Mouse (Mus musculus) kidney, embryonic 14.5 days (tissue): ENCODE measurements around the gene Psapl1. TPM values are rescaled to one million over a fixed set of nuclear protein-coding genes. Genes with fewer than 3 reads are reported as not detected.

ENCODE experiments used
- ATAC-seq: fragments of 200-750 bp; cut with Nextera tagmentation; 2 replicates; pipeline ENCODE4 v1.8.0; 2017; ENCODE audit warnings: moderate number of reproducible peaks, mild to moderate bottlenecking, moderate TSS enrichment, moderate library complexity; ENCODE audit not compliant: low FRiP score, low TSS enrichment
- H3K27ac ChIP-seq: fragments of 300-500 bp; sonication (generic); 2 replicates; pipeline ENCODE4 v1.5.1; 2014; ENCODE audit warnings: low read depth, mild to moderate bottlenecking, low read length, moderate library complexity, mixed read lengths
- H3K27me3 ChIP-seq: fragments of 300-500 bp; sonication (generic); 2 replicates; pipeline ENCODE4 v1.6.1; 2014; ENCODE audit warnings: mild to moderate bottlenecking, low read length; ENCODE audit not compliant: control insufficient read depth, insufficient read depth
- H3K36me3 ChIP-seq: fragments of 300-500 bp; sonication (generic); 2 replicates; pipeline ENCODE4 v1.6.1; 2014; ENCODE audit warnings: low read length, mixed read lengths; ENCODE audit not compliant: control insufficient read depth, insufficient read depth
- H3K4me1 ChIP-seq: fragments of 300-500 bp; sonication (generic); 2 replicates; pipeline ENCODE4 v1.6.1; 2014; ENCODE audit warnings: low read length, mixed read lengths; ENCODE audit not compliant: control insufficient read depth, insufficient read depth
- H3K4me2 ChIP-seq: fragments of 300-500 bp; sonication (generic); replicated peaks from 2 replicates; pipeline ENCODE4 v1.6.1; 2014; ENCODE audit warnings: low read depth, mild to moderate bottlenecking, low read length
- H3K4me3 ChIP-seq: fragments of 300-500 bp; sonication (generic); 2 replicates; pipeline ENCODE4 v1.5.1; 2014; ENCODE audit warnings: mild to moderate bottlenecking, low read length
- H3K9ac ChIP-seq: fragments of 300-500 bp; sonication (generic); 2 replicates; pipeline ENCODE4 v1.6.1; 2014; ENCODE audit warnings: low read depth, mild to moderate bottlenecking, low read length, moderate library complexity
- H3K9me3 ChIP-seq: fragments of 300-500 bp; sonication (generic); 2 replicates; pipeline ENCODE4 v1.6.1; 2016; ENCODE audit warnings: low read length; ENCODE audit not compliant: control insufficient read depth
- WGBS: fragments of 180-500 bp; shearing (Covaris S2); extraction: QIAGEN DNeasy Blood & Tissue Kit; methylation state at CpG from one replicate; pipeline ENCODE4 v1.1.7; 2014; 5-methylcytosine and 5-hydroxymethylcytosine counted together
- polyA plus RNA-seq: library from polyadenylated mRNA; unstranded; fragments of >200 nt; fragmentation: Nextera tagmentation; extraction: Ambion mirVana; gene quantifications from 2 replicates; pipeline ENCODE4 v1.2.1, GENCODE M21; 2014

The Psapl1 gene
- polyA plus RNA-seq, 1 experiment from 2014 or later: 0.11 TPM

DNA sequence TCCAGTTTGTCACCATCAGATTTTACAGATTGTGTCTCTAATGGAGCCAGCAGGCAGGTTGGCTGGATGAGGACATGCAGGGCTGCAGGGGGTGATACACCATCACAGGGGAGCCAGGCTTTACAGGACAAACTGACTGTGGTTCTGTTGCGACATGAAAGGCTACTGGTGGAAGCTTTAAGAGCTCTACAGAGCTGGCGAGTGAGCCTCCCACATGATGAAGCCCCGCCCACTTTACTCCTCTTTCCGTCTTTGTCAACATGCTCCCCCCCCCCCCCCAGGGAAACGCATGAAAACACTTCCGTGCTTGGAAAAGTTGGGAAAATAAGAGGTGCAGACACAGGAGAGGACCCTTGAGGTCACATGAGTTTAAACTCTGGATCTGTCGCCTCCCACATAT, 25.6 kb upstream of the Psapl1 start:
- no peak overlapping the region for H3K4me3 ChIP-seq
- H3K4me1 ChIP-seq: 0 out of 2 replicates have a peak, but pooled peaks cover 3% of the 10 kb centered on the region
- no peak for ATAC-seq
- H3K9me3 ChIP-seq: no peaks in the 10 kb centered on the region
- no peaks in the 10 kb centered on the region for H3K36me3 ChIP-seq
- no peak overlapping the region for H3K9ac ChIP-seq
- no peak overlapping the region for H3K4me2 ChIP-seq
- no peak overlapping the region for H3K27ac ChIP-seq
- WGBS: 21% methylated on average over 7 of the region's 7 CpGs
- H3K27me3 ChIP-seq: no peaks in the 10 kb centered on the region

DNA sequence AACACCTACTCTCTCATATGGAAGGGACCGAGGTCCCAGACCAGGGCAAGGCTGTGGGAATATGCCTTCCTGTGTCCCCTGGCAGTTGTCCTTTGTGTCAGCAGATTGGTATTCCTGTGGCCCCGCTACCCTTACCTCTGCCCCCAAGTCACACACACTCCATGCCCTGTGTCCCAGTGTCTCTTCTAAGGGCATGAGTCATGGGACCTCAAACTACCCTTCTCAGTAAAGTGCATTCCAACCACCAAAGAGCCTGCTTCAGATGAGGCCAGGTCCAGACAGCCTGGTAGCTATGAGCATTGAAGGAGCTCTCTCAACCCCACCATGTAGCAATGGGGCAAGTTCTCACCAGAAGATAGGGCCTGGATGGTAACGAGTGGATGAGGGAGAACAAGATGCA, 25.0 kb upstream of the Psapl1 start:
- Histone ChIP-seq H3K27ac (no peak overlapping the region), H3K36me3 (no peaks in the 10 kb centered on the region), H3K9ac (no peak overlapping the region), H3K9me3 (no peaks in the 10 kb centered on the region), H3K4me3 (no peak overlapping the region), H3K4me2 (no peak overlapping the region), H3K27me3 (no peaks in the 10 kb centered on the region), H3K4me1 (0 out of 2 replicates have a peak, but pooled peaks cover 3% of the 10 kb centered on the region)
- WGBS: 88% methylated on average over 3 of the region's 3 CpGs
- no peak for ATAC-seq

DNA sequence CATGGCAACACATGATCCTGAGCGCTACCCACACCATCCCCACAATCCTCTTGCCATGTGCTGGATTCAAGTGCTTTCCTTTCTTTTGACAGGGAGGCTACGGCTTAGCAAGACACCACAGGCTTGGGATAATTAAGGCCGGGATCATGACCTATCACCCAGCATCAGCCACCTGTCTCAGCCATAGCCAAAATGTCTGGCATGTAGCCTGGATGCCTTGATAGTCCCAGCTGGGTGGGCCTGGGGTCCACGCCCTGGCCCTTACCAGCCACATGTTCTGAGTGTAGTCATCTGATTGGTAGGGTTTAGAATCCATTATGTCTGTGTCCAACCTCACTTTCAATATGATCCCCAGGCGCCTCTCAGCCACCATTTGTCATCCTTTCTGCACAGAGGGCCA, 24.1 kb upstream of the Psapl1 start:
- Histone ChIP-seq H3K4me1 (0 out of 2 replicates have a peak, but pooled peaks cover 3% of the 10 kb centered on the region), H3K4me2 (no peak overlapping the region), H3K27ac (no peak overlapping the region), H3K9me3 (no peaks in the 10 kb centered on the region), H3K4me3 (no peak overlapping the region), H3K36me3 (no peaks in the 10 kb centered on the region), H3K9ac (no peak overlapping the region), H3K27me3 (no peaks in the 10 kb centered on the region)
- WGBS: 82% methylated on average over 5 of the region's 5 CpGs
- ATAC-seq: no peak

DNA sequence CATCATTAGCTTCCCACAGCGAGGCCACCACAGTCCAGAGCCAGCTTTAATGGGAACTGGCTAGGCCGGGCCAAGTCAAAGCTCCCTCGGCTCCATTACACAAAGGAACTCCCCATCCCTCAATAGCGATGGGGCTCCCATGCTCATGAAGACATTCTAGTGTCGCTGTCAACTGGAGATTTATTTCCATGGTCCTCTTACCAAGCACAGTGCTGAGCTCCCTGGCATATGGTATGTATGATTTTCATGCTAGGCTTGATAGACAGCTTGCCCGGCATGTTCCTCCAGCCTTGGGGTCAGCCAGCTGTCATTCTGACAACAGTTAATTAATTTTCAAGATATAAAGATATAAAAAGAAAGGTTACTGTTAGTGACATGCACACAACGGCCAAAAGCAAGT, 21.5 kb upstream of the Psapl1 start:
- Histone ChIP-seq H3K4me1 (0 out of 2 replicates have a peak, but pooled peaks cover 3% of the 10 kb centered on the region), H3K4me2 (no peak overlapping the region), H3K27me3 (no peaks in the 10 kb centered on the region), H3K36me3 (no peaks in the 10 kb centered on the region), H3K4me3 (no peak overlapping the region), H3K9me3 (no peaks in the 10 kb centered on the region), H3K27ac (no peak overlapping the region), H3K9ac (no peak overlapping the region)
- 75% methylated on average over 7 of the region's 7 CpGs for WGBS
- no peak for ATAC-seq

DNA sequence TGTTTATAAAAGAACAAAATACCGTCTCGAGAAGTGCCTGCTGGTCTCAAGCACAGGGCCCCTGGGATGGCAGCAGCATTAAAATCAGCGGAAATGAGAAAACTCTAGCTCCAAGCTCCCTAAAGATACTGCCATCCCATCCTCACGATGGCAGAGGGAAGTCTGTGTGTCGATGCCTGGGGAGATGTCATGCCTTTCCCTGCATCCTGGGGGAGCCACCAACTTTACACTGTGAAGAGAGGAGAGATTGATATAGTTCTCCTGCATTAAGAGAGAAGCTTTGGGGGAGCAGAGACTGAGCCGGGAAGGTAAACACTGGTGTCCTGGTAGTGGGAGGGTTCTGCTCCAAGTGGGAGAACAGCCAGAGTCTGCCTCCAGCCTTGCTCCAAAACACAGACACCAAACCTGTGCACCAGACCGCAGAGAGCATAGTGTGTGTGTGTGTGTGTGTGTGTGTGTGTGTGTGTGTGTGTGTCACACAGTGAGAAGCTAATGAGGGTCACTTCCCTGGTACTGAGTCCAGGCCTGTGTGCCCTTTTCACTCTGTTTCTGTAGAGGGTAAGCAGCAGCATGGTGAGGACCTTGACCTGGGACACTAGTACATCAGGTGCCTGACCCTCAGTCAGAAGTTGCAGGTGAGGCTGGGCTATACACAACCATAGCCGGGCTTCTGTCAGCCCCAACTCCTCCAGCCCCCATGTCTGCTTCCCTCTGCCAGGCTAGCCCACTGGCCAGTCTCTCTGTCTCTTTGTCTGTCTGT, 17.3 kb upstream of the Psapl1 start:
- Histone ChIP-seq H3K36me3 (no peaks in the 10 kb centered on the region), H3K9me3 (no peaks in the 10 kb centered on the region), H3K4me1 (no peaks in the 10 kb centered on the region), H3K9ac (no peak overlapping the region), H3K27me3 (no peaks in the 10 kb centered on the region), H3K4me2 (no peak overlapping the region), H3K4me3 (no peak overlapping the region), H3K27ac (no peak overlapping the region)
- WGBS: 52% methylated on average over 8 of the region's 8 CpGs
- no peak; the same call in 1 of the 2 replicates for ATAC-seq

DNA sequence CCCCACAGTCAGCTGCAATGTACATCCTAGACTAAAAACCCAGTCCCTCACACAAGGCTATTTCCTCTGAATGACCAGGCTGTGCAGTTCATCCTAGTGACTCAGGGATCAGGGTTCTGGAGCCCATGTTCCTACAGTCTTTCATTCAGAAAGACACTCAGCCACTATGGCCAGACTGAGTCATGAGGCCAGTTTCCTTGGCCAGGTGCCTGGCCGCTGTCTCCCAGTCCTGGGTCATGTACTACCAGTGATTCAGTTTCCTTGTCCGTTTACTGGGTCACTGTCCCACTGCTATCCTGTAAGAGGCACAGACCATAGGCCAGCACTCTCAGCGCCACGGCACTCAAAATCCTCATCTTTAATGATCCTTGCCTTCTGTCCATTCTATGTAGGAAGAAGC, 15.5 kb upstream of the Psapl1 start:
- ATAC-seq: no peak
- no peak overlapping the region for H3K9ac ChIP-seq
- WGBS: 78% methylated on average over 4 of the region's 4 CpGs
- no peak overlapping the region for H3K4me2 ChIP-seq
- no peaks in the 10 kb centered on the region for H3K36me3 ChIP-seq
- H3K9me3 ChIP-seq: no peaks in the 10 kb centered on the region
- H3K27me3 ChIP-seq: no peaks in the 10 kb centered on the region
- no peak overlapping the region for H3K27ac ChIP-seq
- H3K4me1 ChIP-seq: no peaks in the 10 kb centered on the region
- H3K4me3 ChIP-seq: no peak overlapping the region

DNA sequence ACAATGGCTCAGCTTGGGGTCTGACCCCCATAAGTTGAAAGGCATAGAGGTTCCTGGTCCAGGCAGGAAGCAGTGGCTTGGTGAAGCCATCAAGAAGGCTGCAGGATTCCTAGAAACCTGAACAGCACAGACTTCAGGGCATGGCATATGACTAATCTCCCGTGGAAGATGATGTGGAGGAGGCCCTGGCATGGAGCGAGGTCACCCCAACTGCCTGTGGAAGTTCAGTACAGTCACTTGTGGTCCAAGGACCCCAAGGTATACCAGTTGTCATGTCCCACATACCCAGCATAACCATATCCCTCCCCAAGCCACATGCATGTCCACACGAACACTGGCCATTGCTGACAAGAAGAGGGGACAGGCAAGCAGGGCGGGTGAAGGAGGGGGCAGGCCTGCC, 12.5 kb upstream of the Psapl1 start:
- no peaks in the 10 kb centered on the region for H3K4me1 ChIP-seq
- no peak overlapping the region for H3K27ac ChIP-seq
- no peak overlapping the region for H3K4me2 ChIP-seq
- no peaks in the 10 kb centered on the region for H3K9me3 ChIP-seq
- no peaks in the 10 kb centered on the region for H3K27me3 ChIP-seq
- H3K9ac ChIP-seq: no peak overlapping the region
- no peak overlapping the region for H3K4me3 ChIP-seq
- H3K36me3 ChIP-seq: no peaks in the 10 kb centered on the region
- WGBS: 89% methylated on average over 4 of the region's 4 CpGs
- no peak for ATAC-seq

DNA sequence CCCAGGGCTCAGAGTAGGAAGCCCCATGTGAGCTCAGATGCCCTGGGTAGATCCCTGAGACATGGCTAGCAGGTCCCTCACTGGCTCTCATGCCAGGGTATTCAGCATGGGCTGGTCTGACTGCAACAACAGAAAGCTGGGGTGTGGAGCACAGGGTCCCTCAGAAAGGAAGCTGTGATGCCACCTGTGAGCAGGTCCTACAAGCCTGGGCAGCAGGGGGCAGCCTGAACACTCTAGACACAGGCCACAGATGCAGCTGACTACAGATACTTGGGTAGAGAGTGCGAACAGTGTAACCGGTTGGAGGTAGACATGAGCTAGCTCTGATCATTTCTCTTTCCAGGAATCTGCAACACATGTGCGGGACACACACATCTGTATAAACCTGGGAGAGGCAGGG, 11.9 kb upstream of the Psapl1 start:
- WGBS: 94% methylated on average over 3 of the region's 3 CpGs
- H3K4me2 ChIP-seq: no peak overlapping the region
- H3K27ac ChIP-seq: no peak overlapping the region
- H3K4me3 ChIP-seq: no peak overlapping the region
- H3K9me3 ChIP-seq: no peaks in the 10 kb centered on the region
- no peaks in the 10 kb centered on the region for H3K36me3 ChIP-seq
- no peaks in the 10 kb centered on the region for H3K27me3 ChIP-seq
- no peaks in the 10 kb centered on the region for H3K4me1 ChIP-seq
- H3K9ac ChIP-seq: no peak overlapping the region
- ATAC-seq: no peak

DNA sequence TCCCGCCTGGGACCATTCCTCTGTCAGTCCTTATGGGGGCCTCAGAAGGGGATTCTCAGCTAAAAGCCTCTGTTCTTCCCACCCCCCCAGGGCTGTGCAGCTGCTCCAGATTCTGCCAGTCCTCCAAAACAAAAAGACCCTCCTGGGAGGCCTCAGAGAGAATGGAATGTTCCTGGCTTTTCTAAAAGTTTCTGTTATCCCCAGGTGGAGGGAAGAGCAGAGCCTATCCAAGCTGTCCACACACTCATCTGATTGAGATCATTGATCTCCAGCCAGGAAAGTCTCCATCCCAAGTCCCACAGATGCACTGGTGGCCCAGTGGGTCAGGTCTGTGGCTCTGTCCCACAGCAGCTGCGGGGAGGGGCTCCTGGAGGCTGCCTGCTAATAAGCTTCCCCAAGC, 11.1 kb upstream of the Psapl1 start:
- H3K27ac ChIP-seq: no peak overlapping the region
- H3K36me3 ChIP-seq: no peaks in the 10 kb centered on the region
- no peak overlapping the region for H3K9ac ChIP-seq
- H3K27me3 ChIP-seq: no peaks in the 10 kb centered on the region
- H3K4me1 ChIP-seq: no peaks in the 10 kb centered on the region
- H3K9me3 ChIP-seq: no peaks in the 10 kb centered on the region
- 78% methylated on average over 2 of the region's 2 CpGs for WGBS
- no peak for ATAC-seq
- no peak overlapping the region for H3K4me2 ChIP-seq
- no peak overlapping the region for H3K4me3 ChIP-seq
